Mouse (Mus musculus) C2C12 (cell line): ENCODE measurements around the gene Mdp1. TPM values are rescaled to one million over a fixed set of nuclear protein-coding genes. Genes with fewer than 3 reads are reported as not detected.

Experiments used
- H3K27me3 ChIP-seq: one replicate; pipeline ENCODE4 v1.6.1; 2011; ENCODE audit not compliant: control insufficient read depth, insufficient read depth, insufficient read length
- H3K36me3 ChIP-seq: one replicate; pipeline ENCODE4 v1.6.1; 2011; ENCODE audit not compliant: control insufficient read depth, insufficient read depth
- H3K4me3 ChIP-seq: one replicate; pipeline ENCODE4 v1.5.1; 2011; ENCODE audit warnings: mild to moderate bottlenecking, control low read depth; ENCODE audit not compliant: poor library complexity, insufficient read depth, severe bottlenecking
- H3K79me2 ChIP-seq: one replicate; pipeline ENCODE4 v1.6.1; 2011; ENCODE audit not compliant: control insufficient read depth, insufficient read depth
- H3K79me3 ChIP-seq: one replicate; pipeline ENCODE4 v1.6.1; 2011; ENCODE audit warnings: low read depth, control low read depth
- H3ac ChIP-seq: one replicate; pipeline ENCODE3; 2011; ENCODE audit warnings: low read depth; ENCODE audit not compliant: control insufficient read depth, insufficient read length
- CEBPB ChIP-seq: IDR thresholded peaks from one replicate; pipeline ENCODE4 v1.6.1; 2011; ENCODE audit warnings: low read depth, mild to moderate bottlenecking, control low read depth, moderate library complexity
- CTCF ChIP-seq: IDR thresholded peaks from one replicate; pipeline ENCODE4 v1.5.1; 2011; ENCODE audit not compliant: control insufficient read depth, insufficient read depth, insufficient read length
- FOSL1 ChIP-seq: IDR thresholded peaks from one replicate; pipeline ENCODE4 v1.8.0; 2011; ENCODE audit warnings: mild to moderate bottlenecking, low read length; ENCODE audit not compliant: poor library complexity, insufficient read depth, severe bottlenecking
- MAX ChIP-seq: IDR thresholded peaks from one replicate; pipeline ENCODE4 v1.6.1; 2011; ENCODE audit warnings: mild to moderate bottlenecking, control low read depth
- MYOD1 ChIP-seq: IDR thresholded peaks from one replicate; pipeline ENCODE4 v1.6.1; 2011; ENCODE audit warnings: low read depth; ENCODE audit not compliant: control insufficient read depth, insufficient read length
- MYOG ChIP-seq: IDR thresholded peaks from one replicate; pipeline ENCODE4 v1.6.1; 2011; ENCODE audit not compliant: control insufficient read depth, insufficient read length; ENCODE audit errors: extremely low read depth
- USF1 ChIP-seq: IDR thresholded peaks from one replicate; pipeline ENCODE4 v1.6.1; 2011; ENCODE audit warnings: low read depth, mild to moderate bottlenecking, control low read depth, moderate library complexity
- polyA plus RNA-seq: library from polyadenylated mRNA; unstranded; fragments of >200 nt; fragmentation: generic; extraction: Trizol; gene quantifications from one replicate; pipeline ENCODE4 v1.2.1, GENCODE M21; 2012; ENCODE audit warnings: missing spikeins

Gene Mdp1
- polyA plus RNA-seq, 1 experiment = 16.5 TPM

DNA sequence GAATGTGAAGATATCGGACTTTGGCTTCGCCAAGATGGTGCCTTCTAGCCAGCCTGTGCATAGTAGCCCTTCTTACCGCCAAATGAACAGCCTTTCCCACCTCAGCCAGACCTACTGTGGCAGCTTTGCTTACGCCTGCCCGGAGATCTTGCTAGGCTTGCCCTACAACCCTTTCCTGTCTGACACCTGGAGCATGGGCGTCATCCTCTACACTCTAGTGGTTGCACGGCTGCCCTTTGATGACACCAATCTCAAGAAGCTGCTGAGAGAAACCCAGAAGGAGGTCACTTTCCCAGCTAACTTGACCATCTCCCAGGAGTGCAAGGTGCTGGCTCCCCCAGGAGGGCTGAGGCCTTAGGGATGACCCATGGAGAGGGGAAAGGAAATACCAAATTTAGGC is 8.8 kb downstream of the Mdp1 start:
- Histone ChIP-seq H3K79me3 (no peaks in the 10 kb centered on the region), H3K36me3 (no peaks in the 10 kb centered on the region), H3ac (no peak overlapping the region), H3K27me3 (no peaks in the 10 kb centered on the region), H3K79me2 (peaks cover 8% of the 10 kb centered on the region), H3K4me3 (no peak overlapping the region)
- TF ChIP-seq USF1 = no peak
- no peak for TF ChIP-seq CTCF
- TF ChIP-seq CEBPB = no peak
- TF ChIP-seq MYOD1 = no peak
- no peak for TF ChIP-seq MYOG

DNA sequence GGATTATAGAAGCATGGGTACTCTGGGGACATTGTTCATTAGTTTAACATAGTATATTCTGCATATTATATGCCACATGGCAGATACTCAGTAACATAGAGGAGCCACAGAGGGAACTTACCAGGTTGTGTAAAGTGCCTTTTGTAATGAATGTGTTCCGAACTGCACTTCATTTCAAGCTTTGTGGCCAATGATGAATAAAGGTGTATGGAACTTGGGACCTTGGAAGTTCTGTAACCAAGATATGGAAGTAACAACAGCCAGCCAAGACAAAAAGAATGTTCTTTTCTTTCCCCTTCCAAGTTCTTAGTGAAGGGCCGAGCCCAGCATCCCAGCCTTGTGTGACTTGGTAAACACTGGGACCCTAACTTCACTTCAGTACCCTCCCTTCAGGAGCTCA is 10.4 kb downstream of the Mdp1 start, which contains the start of gene Tssk4:
TSS of gene Tssk4 (plus strand) at position 301 of the 400 bp plus-strand sequence.
- Histone ChIP-seq H3K27me3 (no peaks in the 10 kb centered on the region), H3K79me3 (peaks cover 8% of the 10 kb centered on the region), H3K79me2 (peaks cover 24% of the 10 kb centered on the region), H3ac (no peak within 1 kb of the TSS), H3K36me3 (no peaks in the 10 kb centered on the region), H3K4me3 (no peak within 1 kb of the TSS)
- no peak for TF ChIP-seq MYOD1
- TF ChIP-seq MAX = no peak
- TF ChIP-seq MYOG = no peak
- TF ChIP-seq FOSL1 = no peak
- no peak for TF ChIP-seq CEBPB
- no peak for TF ChIP-seq CTCF
- TF ChIP-seq USF1 = no peak

DNA sequence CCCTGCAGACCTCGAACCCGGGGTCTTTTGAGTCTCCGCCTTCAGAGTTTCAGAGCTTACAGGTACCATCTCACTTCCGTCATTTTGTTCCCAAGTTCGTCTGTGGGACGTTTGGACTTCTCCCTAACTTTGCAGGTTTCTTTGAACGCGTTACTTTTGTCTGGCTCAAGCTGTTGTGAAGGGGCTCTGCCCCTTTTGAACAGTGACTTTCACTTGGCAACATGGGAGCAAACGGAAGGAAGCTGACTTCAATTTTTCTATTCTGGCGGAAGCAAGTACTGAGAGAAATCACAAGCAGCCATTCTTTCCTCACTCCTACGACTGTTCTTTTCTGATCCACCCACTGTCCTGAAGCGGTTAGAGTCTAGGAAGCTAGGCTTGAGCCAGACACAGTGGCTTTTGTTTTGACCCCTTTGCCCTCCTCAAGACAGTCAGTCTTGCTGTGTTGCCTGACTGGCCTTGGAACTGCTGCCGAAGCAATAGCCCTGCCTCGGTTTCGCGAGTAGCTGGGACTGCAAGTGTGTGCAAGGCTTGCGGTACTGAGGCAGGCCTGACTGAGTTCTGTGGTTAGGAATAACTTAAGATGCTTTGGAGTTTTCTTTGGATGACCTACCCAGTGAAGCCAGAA is 15.9 kb downstream of the Mdp1 start:
- TF ChIP-seq MYOD1 = no peak
- TF ChIP-seq MAX = no peak
- TF ChIP-seq CTCF = no peak
- TF ChIP-seq MYOG = no peak
- no peak for TF ChIP-seq USF1
- no peak for TF ChIP-seq FOSL1
- TF ChIP-seq CEBPB = no peak
- Histone ChIP-seq H3ac (peak overlapping the region; percentile 70), H3K79me2 (peaks cover 79% of the 10 kb centered on the region), H3K79me3 (peaks cover 44% of the 10 kb centered on the region), H3K4me3 (peak overlapping the region; percentile 83), H3K27me3 (no peaks in the 10 kb centered on the region), H3K36me3 (peaks cover 24% of the 10 kb centered on the region)

DNA sequence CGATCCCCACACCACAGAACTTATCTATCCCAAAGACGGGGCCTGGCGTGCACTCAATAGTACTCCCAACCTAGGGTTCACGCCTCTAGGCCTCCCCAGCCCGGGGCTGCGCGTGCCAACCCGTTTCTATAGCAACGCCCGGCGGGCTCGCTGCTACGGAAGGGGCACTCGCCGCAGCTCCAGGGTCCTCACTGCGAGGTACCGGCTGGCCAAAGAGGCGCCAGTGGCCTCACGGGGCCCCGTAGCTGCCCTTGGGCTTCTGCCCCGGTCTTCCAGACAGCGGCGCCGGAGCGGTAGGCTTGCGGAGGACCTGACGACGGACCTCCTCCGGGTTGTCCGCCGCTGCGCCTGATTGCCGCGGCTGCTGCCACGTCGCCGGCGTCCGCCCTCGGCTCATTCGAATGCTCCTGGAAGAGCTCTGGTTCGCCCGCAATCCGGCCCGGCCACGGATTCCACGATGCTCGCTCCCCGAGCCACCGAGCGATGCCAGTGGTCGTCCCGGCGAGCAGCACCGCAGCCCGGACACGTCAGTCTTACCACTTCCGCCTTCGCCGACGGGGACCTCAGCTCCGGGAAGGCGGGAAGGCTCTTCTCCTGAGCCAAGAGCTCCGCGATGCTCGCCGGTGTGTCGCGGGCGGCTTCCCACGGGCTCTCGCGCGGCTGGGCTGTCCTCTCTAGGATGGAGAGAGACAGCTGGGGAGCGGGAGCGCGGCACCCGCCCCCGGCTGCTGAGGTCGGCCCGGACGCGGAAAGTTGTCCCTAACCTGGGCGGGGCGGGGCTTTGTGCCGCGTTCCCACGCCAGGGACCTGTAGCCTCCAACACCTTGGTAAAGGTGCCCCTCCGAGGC is 17.0 kb downstream of the Mdp1 start, which contains the start of gene Tm9sf1:
TSS of gene Tm9sf1 (minus strand) at position 747 of the 848 bp plus-strand sequence.
- peaks cover 44% of the 10 kb centered on the region for H3K79me3 ChIP-seq
- peaks cover 35% of the 10 kb centered on the region for H3K36me3 ChIP-seq
- H3K4me3 ChIP-seq = peak within 1 kb of the TSS; percentile 83
- TF ChIP-seq MAX (peak; percentile 96), CTCF (no peak)
- H3ac ChIP-seq = peak within 1 kb of the TSS; percentile 88
- H3K27me3 ChIP-seq = no peaks in the 10 kb centered on the region
- H3K79me2 ChIP-seq = peaks cover 80% of the 10 kb centered on the region

DNA sequence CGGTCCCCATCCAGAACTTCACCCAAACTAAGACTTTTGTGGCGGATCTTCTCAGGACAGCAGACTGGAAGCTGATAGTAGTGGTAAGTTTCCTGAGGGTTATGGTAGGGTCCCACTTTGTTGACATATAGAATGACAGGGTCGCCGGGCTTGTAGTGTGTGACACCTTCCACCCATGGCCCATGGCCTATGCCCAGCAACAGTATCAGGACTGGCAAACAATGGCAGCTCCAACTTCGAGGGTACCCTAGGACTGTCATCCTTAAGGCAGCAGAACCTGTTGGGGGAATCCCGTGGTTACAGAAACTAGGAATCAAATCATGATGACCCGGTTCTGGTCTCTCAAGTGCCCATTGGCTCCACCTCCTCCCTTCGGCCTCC is 17.6 kb downstream of the Mdp1 start:
- Histone ChIP-seq H3K79me2 (peaks cover 80% of the 10 kb centered on the region), H3K79me3 (peaks cover 44% of the 10 kb centered on the region), H3K36me3 (peaks cover 41% of the 10 kb centered on the region), H3K27me3 (no peaks in the 10 kb centered on the region), H3ac (peak overlapping the region; percentile 88), H3K4me3 (peak overlapping the region; percentile 83)
- TF ChIP-seq CEBPB (no peak), USF1 (no peak), MYOG (no peak), CTCF (no peak), MYOD1 (no peak), FOSL1 (no peak), MAX (no peak)
